Mouse (Mus musculus) fat pad, adult 2 months (tissue): Measurements from ENCODE around the gene 1700001O22Rik.

Source experiments
- DNase-seq: peaks from one replicate; pipeline ENCODE4 v3.0.0-alpha.2; 2011; ENCODE audit warnings: low read depth, low spot score; ENCODE audit errors: extremely low read depth

1700001O22Rik gene

DNA sequence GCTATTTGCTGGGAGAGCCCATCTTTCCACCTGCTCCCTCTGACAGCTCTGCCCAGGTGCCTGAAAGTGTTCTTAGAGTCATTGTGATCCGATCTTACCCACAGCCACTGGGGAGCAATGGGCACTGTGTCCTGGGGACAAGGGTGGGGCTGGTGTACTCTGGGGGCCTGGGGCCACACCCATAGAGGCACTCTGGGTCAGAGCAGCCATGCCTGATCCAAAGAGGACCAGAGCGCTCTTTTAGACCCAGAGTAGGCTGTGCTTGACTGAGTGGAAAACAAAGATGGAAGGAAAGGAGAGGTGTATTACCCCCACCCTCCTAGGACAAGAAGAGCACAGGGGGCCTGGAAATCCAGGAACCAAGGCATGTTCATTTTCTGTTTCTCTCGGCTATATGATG is at the start of gene 1700001O22Rik:
Gene 1700001O22Rik, minus strand, starts transcription at position 58 of the 400 bp plus-strand sequence.
- no peak for DNase-seq

DNA sequence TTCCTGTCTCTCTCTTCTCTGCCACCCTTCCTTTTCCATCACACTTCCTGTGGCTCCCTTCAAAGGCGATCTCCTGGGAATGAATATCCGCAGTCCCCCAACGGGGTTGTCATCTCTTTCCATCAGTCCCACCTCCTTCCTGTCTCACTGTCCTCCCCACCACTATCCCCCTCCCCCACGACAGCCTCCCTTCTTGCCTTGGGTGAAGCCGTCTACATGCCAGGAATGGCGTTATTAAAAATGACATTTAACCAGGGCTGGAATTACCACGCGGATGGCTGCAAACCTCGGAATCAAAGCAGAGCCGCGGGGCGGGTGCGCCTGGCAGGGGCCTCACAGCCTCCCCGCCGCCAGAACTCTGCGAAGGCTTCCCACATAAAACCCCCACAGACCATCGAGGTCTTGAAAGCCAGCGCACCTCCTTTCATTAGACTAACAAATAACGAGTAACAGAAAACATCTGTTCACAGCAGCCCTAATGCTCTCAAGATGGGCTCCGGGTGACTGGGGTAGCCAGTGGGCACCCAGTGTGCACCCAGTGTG is 49.4 kb upstream of the 1700001O22Rik start:
- no peak for DNase-seq

DNA sequence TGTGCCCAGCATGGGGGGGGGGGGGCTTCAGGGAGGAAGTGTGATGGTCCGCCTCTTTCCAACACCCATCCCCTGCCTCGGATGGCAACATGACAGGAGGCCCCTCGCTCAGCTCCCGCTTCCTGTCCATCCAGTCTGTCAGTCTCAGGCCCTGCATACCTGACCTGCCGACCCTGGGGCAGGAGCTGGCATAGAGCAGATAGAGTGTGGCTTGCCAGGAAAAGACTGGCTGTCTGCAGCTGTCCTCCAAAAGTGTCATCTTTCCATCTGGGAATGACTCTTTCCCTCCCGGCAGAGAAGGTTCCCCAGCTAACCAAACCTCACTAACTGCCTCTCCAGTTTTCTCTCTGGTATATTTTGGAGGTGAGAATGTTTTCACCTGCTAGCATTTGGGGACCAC is 47.1 kb upstream of the 1700001O22Rik start:
- no peak for DNase-seq

GRCm38 (mm10) chr2:30848184-30848583 is 44.7 kb upstream of the 1700001O22Rik start:
- DNase-seq = no peak

- DNase-seq = no peak
Measured at GRCm38 (mm10) chr2:30846723-30847122, 43.3 kb upstream of the 1700001O22Rik start.

- DNase-seq = no peak
Measured at GRCm38 (mm10) chr2:30846236-30846635, 42.8 kb upstream of the 1700001O22Rik start.

DNA sequence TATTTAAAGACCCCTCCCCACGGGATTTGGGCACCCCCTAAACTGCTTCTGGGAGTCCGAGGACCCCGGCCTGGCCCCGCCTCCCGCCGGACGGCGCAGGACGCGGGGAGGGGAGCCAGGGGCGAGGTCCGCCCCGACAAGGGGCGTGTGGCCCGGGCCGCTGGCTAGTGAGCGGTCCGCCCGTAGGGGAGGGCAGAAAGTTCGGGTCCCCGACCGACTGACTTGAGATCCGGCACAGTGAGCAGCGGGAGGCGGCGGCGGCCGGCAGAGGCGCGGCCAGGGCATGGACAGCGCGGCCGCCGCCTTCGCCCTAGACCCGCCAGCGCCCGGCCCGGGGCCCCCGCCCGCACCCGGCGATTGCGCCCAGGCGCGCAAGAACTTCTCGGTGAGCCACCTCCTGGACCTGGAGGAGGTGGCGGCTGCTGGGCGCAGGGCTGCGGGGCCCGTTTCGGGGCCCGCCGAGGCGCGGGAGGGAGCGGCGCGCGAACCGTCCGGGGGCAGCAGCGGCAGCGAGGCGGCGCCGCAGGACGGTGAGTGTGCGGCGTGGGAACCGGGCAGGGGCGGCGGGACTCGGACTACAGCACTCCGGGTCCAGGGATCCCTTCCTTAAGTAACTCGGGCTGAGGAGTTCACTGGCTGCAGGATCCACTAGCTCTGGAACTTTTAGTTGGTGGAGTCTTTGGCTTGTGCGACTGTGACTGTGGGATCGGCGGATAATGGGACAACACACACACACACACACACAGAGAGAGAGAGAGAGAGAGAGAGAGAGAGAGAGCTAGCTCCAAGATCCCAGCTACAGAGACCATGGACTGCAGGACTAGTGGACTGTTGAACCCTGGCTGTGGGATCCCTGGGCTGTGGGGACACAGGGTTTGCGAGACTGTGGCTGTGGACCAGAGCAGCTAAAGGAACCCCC is 42.0 kb upstream of the 1700001O22Rik start:
- no peak for DNase-seq

DNA sequence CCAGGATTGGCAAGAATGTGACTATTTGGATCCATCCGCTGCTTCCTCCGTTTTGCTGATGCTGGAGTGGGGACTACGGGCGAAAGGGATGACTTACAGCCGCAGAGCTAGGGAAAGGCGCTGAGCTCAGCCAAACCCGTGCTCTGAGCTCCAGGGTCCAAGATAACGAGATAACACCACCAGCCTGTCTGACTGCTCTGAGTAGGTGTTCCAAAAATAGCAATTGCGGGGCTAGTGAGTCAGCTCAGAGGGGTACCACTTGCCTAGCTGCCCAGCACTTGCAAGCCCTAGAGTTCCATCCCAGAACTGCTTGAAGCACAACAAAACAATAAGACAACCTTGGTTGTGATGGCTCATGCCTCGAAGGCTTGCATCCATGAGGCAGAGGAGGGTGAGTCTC is 39.2 kb upstream of the 1700001O22Rik start:
- DNase-seq = no peak

DNA sequence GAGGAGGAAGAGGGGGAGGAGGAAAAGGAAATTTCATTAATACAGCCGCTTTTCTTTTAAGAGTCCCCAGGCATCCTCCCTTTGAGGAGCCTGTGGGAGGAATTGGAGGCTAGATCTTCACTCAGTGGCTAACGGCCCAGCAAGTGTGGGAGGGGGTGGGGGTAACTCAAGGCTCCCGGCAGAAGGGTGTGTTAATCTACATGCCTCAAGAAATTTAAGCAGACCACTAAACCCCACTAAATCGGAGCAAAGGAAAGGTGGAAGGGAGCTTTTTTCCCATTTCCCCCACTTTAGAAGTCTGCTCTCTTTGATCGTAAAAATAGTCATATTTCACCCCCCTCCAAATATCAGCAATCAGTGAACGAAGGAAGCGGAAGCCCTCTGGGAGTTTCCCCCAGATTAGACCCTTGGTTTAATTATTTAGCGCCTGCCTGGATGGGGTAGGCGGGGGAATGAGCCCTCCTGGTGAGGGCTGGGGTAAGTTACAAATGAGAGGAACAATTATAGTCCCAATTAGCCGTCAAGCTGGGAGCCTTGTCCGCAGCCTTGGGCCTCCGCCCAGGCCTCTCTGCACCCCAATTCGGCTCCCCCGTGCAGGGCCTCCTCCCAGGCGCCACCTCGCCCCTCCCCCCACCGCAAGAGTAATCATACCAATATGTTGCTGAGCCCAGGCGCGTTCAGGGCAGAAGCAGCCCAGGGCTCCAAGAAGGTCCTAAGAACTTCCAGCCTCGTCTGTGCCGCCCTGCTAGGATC is 33.0 kb upstream of the 1700001O22Rik start:
- no peak for DNase-seq

- no peak for DNase-seq
Measured at GRCm38 (mm10) chr2:30834373-30835022, 31.0 kb upstream of the 1700001O22Rik start, which contains the start of gene Prrx2. TSS of gene Prrx2 (plus strand) at chr2:30834972.

GRCm38 (mm10) chr2:30833644-30834043 is 30.2 kb upstream of the 1700001O22Rik start:
- no peak for DNase-seq

DNA sequence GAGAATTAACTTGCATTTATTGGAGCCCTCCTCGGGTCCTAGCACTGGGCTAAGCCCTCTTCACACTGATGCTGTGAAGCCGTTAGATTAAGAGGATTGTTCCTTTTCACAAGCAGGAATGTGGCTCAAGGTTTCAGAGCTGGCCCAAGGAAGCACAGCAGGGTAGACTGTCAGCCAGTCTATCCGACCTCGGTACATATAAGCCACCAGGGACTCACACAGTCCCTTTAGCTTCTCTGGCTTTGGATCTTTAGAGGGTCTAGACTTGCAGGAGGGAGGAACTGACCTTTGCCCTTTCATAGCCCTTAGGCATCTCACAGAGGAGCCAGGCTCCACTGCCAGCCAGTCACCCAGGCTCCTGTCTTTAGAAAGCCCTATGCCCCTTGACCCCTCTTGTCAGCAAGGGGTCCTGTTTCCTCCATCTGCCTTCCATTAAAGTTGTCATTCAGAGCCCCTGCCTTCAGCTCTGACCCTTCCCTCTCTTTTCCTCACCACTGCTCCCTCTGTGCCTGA is 26.9 kb upstream of the 1700001O22Rik start, which contains the start of gene Asb6:
Gene Asb6, minus strand, starts transcription at position 51 of the 513 bp plus-strand sequence.
- no peak for DNase-seq

DNA sequence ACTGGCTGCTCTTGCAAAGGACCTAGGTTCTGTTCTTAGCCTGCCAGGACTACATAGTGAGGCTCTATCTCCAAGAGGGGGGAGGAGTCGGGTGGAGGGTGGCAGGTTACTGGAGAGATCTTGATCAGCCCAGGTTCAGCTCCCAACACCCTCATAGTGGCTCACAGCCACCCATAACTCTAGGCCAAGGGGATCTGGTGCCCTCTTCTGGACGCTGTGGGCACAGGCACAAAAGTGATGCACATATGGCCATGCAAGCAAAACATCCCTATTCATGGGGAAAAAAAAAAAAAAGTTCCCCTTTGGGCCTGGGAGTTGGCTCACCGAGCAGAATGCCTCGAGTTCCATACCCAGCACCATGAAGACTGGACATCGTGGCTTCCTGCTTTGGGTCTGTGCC is 25.9 kb upstream of the 1700001O22Rik start:
- DNase-seq = no peak

DNA sequence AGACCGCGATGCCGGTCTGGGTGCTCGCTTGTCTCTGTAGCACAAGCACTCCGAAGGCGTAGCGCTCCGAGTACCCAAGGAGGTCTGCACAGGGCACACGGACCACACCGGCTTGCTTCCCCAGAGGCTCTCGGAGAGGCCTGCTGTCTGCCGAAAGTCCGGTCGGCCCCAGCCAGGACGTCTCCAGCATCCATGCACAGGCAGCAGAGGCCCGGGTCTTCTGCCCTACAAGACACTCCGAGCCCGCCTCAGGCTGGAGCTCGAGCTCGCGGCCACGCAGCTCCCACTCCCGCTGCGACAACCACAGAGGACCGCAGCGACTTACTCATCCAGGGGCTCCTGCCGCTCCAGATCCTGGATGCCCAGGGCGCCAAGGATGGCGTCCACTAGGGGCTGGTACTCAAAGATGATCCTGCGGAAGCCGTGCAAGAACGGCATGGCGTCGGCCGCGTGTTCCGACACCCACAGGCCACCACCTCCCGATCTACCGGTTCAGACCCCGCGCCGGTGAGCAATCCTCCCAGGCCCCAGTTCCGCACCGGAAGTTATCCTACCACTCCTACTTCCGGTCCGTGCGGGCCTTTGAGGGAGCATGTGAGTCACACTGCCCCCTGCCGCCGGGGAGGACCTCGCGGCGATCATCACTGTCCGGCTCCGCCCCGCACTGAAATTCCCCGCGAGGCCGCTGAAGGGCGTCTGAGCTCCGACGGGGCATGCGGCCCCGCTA is 24.5 kb upstream of the 1700001O22Rik start:
- DNase-seq = no peak

- no peak for DNase-seq
Measured at GRCm38 (mm10) chr2:30826825-30827748, 23.6 kb upstream of the 1700001O22Rik start.

- no peak for DNase-seq
Measured at GRCm38 (mm10) chr2:30823385-30824153, 20.1 kb upstream of the 1700001O22Rik start.

DNA sequence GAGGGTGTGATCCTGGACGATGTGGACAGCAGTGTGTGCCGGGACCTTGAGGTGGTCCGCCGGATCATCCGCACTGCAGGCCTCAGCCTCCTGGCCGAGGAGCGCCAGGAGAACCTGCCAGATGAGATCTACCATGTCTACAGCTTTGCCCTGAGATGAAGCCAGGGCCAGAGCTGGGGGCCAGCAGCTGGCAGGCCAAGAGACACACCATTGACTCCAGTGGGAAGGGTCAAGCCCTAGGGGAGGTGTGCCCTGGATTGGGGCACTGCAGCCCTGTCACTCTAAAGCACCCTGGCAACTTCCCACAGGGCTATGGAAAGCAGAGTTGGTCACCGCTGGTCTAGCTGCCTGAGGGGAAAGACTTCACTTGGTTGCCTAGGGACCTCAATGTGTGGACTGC is 19.0 kb upstream of the 1700001O22Rik start:
- DNase-seq = no peak

DNA sequence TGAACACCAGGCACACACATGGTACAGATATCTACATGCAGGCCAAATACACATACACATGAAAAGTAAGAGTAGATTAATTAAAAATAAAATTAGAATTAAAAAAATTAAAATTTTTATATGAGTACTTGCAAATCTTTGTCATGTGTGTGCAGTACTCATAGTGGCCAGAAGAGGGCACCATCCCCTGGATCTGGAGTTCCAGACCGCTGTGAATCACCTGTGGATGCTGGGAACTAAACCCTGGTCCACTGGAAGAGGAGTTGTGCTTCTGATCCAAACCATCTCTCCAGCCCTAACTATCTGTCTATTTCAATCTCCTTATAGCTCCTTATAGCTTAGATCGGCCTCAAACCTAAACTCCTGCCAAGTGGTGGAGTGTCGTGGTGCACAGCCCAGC is 17.6 kb upstream of the 1700001O22Rik start:
- no peak for DNase-seq
